Mouse (Mus musculus): Measurements from ENCODE around the gene Mfsd4b4.
"Not testable (repeated sequence)": the region's sequence is repeated elsewhere in the genome, so short reads cannot be mapped to it uniquely, and the experiment has no call there.

Gene Mfsd4b4

DNA sequence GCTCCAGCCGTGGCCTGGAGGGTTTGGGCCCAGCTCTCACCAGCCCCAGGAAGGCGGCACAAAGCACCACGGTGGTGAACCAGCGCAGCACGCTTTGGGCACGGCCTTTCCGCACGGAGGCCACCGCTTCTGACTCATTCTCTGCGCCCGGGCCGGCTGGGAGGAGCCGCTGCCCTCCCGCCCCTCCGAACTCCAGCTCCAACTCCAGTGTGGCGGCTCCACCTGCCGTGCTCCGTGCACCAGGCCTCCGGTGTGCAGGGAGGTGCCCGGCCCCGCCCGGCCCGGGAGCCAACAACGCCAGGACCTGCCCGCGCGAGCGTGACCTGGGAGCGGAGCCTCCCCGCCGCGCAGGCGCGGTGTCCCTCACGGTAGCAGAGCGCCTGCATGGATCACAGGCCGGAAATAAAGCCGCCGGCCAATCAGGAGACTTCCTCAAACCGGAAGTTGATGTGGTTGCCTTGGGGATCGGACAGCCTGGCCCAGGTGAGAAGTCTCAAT lies at the start of gene Mfsd4b4:
Gene Mfsd4b4, minus strand, starts transcription at position 365 of the 498 bp plus-strand sequence.
- peak; percentile 87 for DNase-seq (ENCODE audit: low spot score)

- not testable (repeated sequence) for DNase-seq (ENCODE audit: low spot score)
These were observed 48.2 kb upstream of the Mfsd4b4 start for GRCm38 (mm10) chr10:39947195-39947594.

GRCm38 (mm10) chr10:39936553-39936952 lies 37.5 kb upstream of the Mfsd4b4 start:
- no peak for DNase-seq (ENCODE audit: low spot score)

DNA sequence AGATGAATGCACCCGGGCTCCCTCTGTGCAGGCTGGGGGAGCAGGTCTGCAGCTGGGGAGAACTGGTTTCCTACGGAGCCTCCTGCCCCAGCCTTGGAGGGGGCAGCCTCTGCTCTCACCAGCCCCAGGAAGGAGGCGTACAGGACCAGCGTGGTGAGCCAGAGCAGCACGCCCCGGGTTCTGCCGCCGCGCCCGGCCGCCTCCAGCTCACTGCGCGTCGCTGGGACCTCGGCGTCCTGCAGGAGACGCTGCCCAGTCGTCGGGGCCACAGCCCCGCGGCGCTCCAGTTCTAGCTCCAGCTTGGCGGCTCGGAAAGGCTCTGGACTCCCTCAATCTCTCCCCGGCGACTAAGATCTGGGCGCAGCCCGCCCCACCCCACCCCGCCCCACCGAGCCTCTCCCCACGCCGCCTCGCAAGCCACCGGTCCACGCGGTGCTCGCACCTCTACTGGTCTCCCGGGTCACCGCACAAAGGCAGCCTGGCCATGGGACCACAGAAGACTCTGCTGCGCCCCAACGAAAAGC lies 27.6 kb upstream of the Mfsd4b4 start, which contains the start of gene Mfsd4b2:
Gene Mfsd4b2, minus strand, starts transcription at position 308 of the 524 bp plus-strand sequence.
- DNase-seq (ENCODE audit: low spot score): peak; percentile 28

DNA sequence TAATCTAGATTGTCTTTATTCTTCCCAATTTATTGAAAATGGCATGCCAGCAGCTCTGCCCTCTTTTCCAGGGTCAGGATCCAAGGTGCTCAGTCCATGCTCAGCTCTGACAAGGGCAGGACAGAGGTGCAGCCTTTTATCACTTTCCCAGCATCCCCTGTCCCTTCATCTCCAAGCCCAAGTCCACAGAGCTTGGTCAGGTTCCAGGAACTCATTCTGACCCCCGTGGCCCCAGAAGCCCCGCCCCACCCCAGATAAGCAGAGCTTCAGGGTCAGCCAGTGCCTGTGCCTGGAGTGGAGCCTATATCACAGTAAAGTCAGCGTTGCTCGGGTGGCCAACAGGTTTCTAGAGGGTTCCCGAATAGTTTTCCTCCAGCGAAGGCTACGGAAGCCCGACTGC lies 25.5 kb upstream of the Mfsd4b4 start:
- DNase-seq (ENCODE audit: low spot score): not testable (repeated sequence)

- DNase-seq (ENCODE audit: low spot score): no peak
These were observed 13.6 kb upstream of the Mfsd4b4 start for GRCm38 (mm10) chr10:39912616-39913015.

DNA sequence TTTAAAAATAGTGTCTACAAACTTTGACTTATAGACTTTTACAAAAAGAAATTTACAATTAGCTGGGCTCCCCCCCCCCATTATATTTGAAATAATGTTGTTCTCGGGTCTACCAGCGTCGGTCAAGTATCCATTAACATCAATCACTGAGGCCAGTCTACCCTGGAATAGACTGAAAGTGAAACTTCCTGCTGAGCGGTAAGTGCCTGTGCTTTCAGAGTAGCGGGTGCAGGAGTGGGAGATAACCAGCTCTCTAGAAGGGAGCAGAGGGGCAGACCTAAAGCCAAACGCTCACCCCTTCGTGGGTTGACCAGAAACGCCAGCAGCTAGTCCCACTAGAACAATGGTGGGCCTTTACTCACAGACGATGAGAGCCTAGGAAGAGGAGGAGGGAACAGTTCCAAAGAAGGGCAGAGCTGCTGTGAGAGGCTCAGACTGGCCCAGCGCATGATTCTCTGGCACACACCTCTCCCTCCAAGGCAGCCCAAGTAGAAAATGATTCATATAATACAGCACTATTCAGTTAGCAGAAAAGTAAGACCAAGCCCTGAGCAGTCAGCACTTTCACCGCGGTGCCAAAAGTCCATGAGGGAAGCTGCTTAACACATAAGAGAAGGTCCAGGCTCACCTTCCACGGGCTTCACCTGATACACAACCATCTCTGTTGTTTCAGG lies 9.9 kb upstream of the Mfsd4b4 start:
- DNase-seq (ENCODE audit: low spot score): no peak

- DNase-seq (ENCODE audit: low spot score): no peak
These were observed 8.0 kb upstream of the Mfsd4b4 start for GRCm38 (mm10) chr10:39906799-39907658.

DNA sequence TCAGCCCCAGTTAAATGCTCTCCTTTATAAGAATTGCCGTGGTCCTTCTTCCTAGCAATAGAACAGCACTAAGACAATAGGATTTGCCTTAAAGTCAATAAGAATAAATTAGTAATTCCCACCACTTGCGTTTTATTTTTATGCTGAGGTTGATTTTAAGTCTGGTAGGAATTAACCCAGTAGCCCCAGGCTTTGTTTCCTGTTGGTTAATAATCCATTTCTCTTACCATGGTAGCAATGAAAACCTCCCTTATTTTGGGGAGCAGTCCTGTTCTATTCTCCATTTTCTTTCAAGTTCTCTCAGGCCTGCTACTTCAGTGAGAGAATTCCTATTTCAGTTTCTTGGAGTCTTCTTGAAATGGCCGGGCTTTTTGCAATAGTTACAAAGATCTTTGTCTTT lies 5.2 kb upstream of the Mfsd4b4 start:
- DNase-seq (ENCODE audit: low spot score): no peak

DNA sequence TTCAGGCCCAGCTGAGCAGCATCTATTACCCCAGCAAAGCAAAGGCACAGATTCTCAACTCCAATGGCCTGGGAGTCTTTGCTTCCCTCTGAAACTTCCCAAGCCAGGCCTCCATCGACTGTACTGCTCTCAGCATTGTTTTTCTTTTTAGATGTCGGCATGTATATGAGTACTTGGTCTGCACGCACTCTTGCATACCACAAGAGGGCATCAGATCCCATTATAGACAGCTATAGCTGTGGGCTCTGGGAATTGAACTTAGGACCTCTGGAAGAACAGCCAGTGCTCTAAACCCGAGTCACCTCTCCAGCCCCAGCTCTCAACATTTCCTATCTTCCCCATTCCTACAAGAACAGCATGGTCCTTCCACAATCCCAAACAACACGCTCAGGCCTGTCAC lies 2.5 kb downstream of the Mfsd4b4 start:
- no peak for DNase-seq (ENCODE audit: low spot score)

DNA sequence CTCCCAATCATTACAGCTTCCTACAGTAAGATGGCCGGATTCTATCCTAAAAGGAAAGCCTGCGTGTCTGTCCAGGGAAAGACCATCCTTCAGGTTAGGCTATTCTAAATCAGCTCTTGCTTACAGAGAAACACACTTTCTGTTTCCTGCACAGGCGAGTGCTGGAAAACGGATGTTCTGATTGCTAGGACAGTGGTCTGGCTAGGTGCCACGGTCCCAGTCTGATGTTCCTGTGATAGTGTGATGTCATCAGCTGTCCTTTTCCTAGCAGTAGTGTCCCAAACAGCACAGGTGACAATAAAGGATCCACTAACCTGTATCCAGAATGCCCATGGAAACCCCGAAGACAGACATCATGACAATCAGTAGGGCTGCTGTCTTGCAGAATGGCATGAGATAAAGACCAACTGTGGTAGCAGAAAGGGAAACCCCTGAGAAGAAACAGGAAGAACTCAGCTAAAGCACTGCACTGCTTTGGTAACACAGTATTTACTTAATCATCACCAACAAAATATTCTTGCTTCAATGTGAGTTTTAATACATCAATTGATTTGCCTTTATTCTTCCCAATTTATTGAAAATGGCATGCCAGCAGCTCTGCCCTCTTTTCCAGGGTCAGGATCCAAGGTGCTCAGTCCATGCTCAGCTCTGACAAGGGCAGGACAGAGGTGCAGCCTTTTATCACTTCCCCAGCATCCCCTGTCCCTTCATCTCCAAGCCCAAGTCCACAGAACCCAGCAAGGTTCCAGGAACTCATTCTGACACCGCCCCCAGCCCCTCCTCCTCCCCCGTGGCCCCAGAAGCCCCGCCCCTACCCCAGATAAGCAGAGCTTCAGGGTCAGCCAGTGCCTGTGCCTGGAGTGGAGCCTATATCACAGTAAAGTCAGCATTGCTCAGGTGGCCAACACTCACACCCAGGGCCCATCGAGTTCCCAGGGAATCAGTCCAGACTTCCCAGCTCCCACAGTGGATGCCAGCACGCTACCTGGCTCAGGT lies 5.0 kb downstream of the Mfsd4b4 start:
- DNase-seq (ENCODE audit: low spot score): no peak

DNA sequence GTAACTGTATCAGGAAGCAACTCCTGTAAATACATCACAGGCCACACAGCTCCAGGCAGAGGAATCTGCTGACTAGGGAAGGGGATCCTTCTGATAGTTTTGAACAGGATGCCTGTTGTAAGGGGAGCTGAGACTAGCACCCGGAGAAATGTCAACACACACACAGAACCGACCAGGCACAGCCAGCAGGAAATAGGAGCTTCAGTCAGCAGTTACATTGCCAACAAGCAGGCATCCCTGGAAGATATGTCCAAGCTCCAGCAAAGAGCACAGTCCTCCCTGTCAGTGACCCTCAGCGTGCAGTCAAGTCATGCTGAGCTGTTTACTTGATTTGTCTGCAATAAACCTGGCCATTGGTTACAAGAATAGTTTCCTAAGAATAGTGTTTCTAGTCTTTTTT lies 10.4 kb downstream of the Mfsd4b4 start:
- no peak for DNase-seq (ENCODE audit: low spot score)

GRCm38 (mm10) chr10:39865509-39865908 lies 33.5 kb downstream of the Mfsd4b4 start:
- DNase-seq (ENCODE audit: low spot score): no peak

DNA sequence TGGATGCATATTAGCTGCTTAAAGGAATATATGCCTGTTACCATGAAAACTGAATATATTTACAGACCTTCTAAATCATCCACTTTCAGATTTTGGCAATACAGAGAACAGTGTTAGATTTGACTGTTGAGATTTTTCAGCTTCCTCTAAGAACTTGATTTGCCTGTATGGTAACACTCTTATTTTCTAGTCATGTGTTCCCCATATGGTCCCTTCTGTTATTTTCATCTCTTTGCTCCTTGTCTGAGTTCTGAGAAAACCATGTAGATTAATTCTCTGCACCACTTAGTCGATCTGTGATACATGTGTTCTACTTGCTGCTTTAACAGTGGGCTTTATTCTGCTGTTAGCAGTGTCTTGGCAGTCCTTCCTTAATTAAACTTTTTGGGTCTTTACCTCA lies 56.4 kb downstream of the Mfsd4b4 start:
- no peak for DNase-seq (ENCODE audit: low spot score)
